Mouse (Mus musculus): ENCODE results near the gene Iffo1. TPM values are rescaled to one million over a fixed set of nuclear protein-coding genes. Genes with fewer than 3 reads are reported as not detected.

Iffo1 gene
- polyA plus RNA-seq, 1 experiment from 2014 or later = 3.7 TPM

GRCm38 (mm10) chr6:125175469-125175868, 30.4 kb downstream of the Iffo1 start:
- no peaks in the 10 kb centered on the region for H3K9me3 ChIP-seq (replicated peaks)
- H3K4me1 ChIP-seq (replicated peaks) = peaks cover 11% of the 10 kb centered on the region; the same call in 1 of the 2 replicates
- 95% methylated on average over 5 of the region's 5 CpGs for WGBS (ENCODE audit: insufficient replicate concordance)
- no peak overlapping the region for H3K9ac ChIP-seq
- ATAC-seq (ENCODE audit: low read depth) (no peak), DNase-seq (no peak)
- H3K36me3 ChIP-seq = peaks cover 100% of the 10 kb centered on the region
- H3K4me3 ChIP-seq (replicated peaks) = no peak overlapping the region
- no peak overlapping the region for H3K27ac ChIP-seq
- H3K4me2 ChIP-seq = no peak overlapping the region
- H3K27me3 ChIP-seq = no peaks in the 10 kb centered on the region

DNA sequence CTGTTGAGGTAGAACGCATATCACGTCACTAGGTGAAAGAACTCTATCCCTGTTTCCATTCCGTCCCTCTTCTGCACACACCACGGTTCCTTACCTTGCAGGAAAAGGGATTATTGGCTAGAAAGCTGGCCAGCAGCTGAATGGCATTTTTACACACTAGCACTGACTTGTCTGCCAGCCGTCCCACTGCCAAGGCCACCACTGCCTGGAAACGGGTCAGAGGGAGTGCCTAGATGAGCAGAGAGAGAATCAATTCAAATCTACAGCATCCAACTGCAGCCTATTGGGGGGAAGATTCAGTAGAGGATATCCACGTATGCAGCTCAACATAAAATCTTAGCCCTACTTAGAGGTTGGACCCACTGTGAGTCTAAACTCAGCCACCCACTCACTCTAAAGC, 34.6 kb downstream of the Iffo1 start:
- Histone ChIP-seq H3K4me3 (replicated peaks) (no peak overlapping the region), H3K9ac (no peak overlapping the region), H3K4me2 (no peak overlapping the region), H3K9me3 (replicated peaks) (no peaks in the 10 kb centered on the region), H3K36me3 (peaks cover 100% of the 10 kb centered on the region), H3K27ac (no peak overlapping the region), H3K4me1 (replicated peaks) (no peaks in the 10 kb centered on the region), H3K27me3 (no peaks in the 10 kb centered on the region)
- ATAC-seq (ENCODE audit: low read depth) (no peak), DNase-seq (no peak)
- WGBS (ENCODE audit: insufficient replicate concordance) = 92% methylated on average over 7 of the region's 7 CpGs

DNA sequence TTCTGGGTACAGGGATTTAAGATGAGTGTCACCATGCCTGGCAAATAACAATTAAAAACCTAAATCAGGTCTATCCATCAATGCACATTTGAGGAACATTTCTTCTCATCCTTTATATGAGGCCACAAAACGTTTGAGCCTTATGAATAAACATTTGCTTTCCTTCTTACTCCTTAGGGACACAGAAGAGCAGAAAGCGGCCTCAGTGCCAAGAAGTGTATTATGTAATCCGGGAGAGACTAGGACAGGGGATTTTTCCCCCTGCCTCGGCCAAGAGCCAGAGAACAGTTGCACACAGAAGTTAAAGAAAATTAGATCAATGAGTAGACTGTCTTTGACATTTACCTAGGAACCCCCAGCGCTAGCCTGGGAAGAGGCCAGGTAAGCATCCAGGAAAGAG, 37.1 kb downstream of the Iffo1 start:
- Histone ChIP-seq H3K4me2 (no peak overlapping the region), H3K9ac (no peak overlapping the region), H3K4me3 (replicated peaks) (no peak overlapping the region), H3K4me1 (replicated peaks) (no peaks in the 10 kb centered on the region), H3K9me3 (replicated peaks) (no peaks in the 10 kb centered on the region), H3K27ac (no peak overlapping the region), H3K36me3 (peaks cover 100% of the 10 kb centered on the region), H3K27me3 (no peaks in the 10 kb centered on the region)
- DNase-seq (no peak), ATAC-seq (ENCODE audit: low read depth) (no peak)
- 86% methylated on average over 5 of the region's 5 CpGs for WGBS (ENCODE audit: insufficient replicate concordance)

DNA sequence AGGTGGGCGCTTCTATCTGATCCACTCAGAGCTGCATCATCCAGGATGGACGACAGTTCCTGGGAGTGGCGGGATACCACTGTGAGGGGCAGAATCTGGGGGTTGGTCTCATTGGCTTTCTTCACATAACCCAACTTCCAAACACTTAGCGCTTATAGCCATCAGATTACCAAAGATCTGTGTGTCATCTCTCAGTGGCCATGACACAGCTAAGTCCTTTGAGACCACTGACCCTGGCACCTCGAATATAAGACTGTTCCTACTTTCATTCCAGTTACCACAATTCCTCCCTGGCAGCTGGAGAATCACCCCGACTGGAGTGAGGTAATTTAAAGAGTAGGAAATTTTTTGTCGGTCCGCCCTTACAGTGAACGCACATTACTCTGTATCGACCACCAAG, 41.2 kb downstream of the Iffo1 start:
- no peak overlapping the region for H3K4me2 ChIP-seq
- no peaks in the 10 kb centered on the region for H3K27me3 ChIP-seq
- no peak overlapping the region for H3K9ac ChIP-seq
- 91% methylated on average over 10 of the region's 10 CpGs for WGBS (ENCODE audit: insufficient replicate concordance)
- no peak overlapping the region for H3K4me3 ChIP-seq (replicated peaks)
- H3K9me3 ChIP-seq (replicated peaks) = no peaks in the 10 kb centered on the region
- ATAC-seq (ENCODE audit: low read depth) = no peak
- no peak overlapping the region for H3K27ac ChIP-seq
- peaks cover 32% of the 10 kb centered on the region for H3K4me1 ChIP-seq (replicated peaks)
- peaks cover 86% of the 10 kb centered on the region for H3K36me3 ChIP-seq
- no peak for DNase-seq

GRCm38 (mm10) chr6:125190816-125191215, 45.8 kb downstream of the Iffo1 start:
- H3K9me3 ChIP-seq (replicated peaks) = no peaks in the 10 kb centered on the region
- H3K4me2 ChIP-seq = peak overlapping the region; percentile 75
- peak overlapping the region; percentile 83 for H3K4me3 ChIP-seq (replicated peaks)
- H3K4me1 ChIP-seq (replicated peaks) = peaks cover 46% of the 10 kb centered on the region
- peaks cover 65% of the 10 kb centered on the region for H3K36me3 ChIP-seq
- H3K27ac ChIP-seq = peak overlapping the region; percentile 100
- DNase-seq = no peak
- ATAC-seq (ENCODE audit: low read depth) = no peak
- peak overlapping the region; percentile 92 for H3K9ac ChIP-seq
- H3K27me3 ChIP-seq = no peaks in the 10 kb centered on the region

GRCm38 (mm10) chr6:125191332-125192015, 46.4 kb downstream of the Iffo1 start, which contains the start of the genes Ncapd2 and Mrpl51:
TSS of gene Ncapd2 (minus strand) at chr6:125191701.
TSS of gene Mrpl51 (plus strand) at chr6:125191801.
- Histone ChIP-seq H3K4me1 (replicated peaks) (peaks cover 46% of the 10 kb centered on the region), H3K4me3 (replicated peaks) (peak within 1 kb of the TSS; percentile 83), H3K27me3 (no peaks in the 10 kb centered on the region), H3K9me3 (replicated peaks) (no peaks in the 10 kb centered on the region), H3K9ac (peak within 1 kb of the TSS; percentile 92), H3K36me3 (peaks cover 58% of the 10 kb centered on the region), H3K4me2 (peak within 1 kb of the TSS; percentile 75), H3K27ac (peak within 1 kb of the TSS; percentile 100)
- under 1% methylated on average over 54 of the region's 54 CpGs for WGBS (ENCODE audit: insufficient replicate concordance)
- peak; percentile 90 for ATAC-seq (ENCODE audit: low read depth)
- DNase-seq = peak; percentile 97

GRCm38 (mm10) chr6:125192016-125192714, 47.1 kb downstream of the Iffo1 start:
- peak overlapping the region; percentile 100 for H3K27ac ChIP-seq
- peak overlapping the region; percentile 83 for H3K4me3 ChIP-seq (replicated peaks)
- H3K9me3 ChIP-seq (replicated peaks) = no peaks in the 10 kb centered on the region
- WGBS (ENCODE audit: insufficient replicate concordance) = under 1% methylated on average over 34 of the region's 34 CpGs
- no peaks in the 10 kb centered on the region for H3K27me3 ChIP-seq
- peak; percentile 89 for DNase-seq
- peak overlapping the region; percentile 75 for H3K4me2 ChIP-seq
- peak; percentile 88 for ATAC-seq (ENCODE audit: low read depth)
- peaks cover 51% of the 10 kb centered on the region for H3K36me3 ChIP-seq
- H3K4me1 ChIP-seq (replicated peaks) = peaks cover 46% of the 10 kb centered on the region
- peak overlapping the region; percentile 92 for H3K9ac ChIP-seq

- no peaks in the 10 kb centered on the region for H3K9me3 ChIP-seq (replicated peaks)
- peak overlapping the region; percentile 92 for H3K9ac ChIP-seq
- peak overlapping the region; percentile 75 for H3K4me2 ChIP-seq
- peaks cover 39% of the 10 kb centered on the region for H3K4me1 ChIP-seq (replicated peaks)
- peak overlapping the region; percentile 100 for H3K27ac ChIP-seq
- H3K36me3 ChIP-seq = peaks cover 45% of the 10 kb centered on the region
- 13% methylated on average over 5 of the region's 5 CpGs for WGBS (ENCODE audit: insufficient replicate concordance)
- H3K4me3 ChIP-seq (replicated peaks) = peak overlapping the region; percentile 83
- ATAC-seq (ENCODE audit: low read depth) (no peak), DNase-seq (no peak)
- no peaks in the 10 kb centered on the region for H3K27me3 ChIP-seq
These were observed 47.8 kb downstream of the Iffo1 start for GRCm38 (mm10) chr6:125192841-125193240.

DNA sequence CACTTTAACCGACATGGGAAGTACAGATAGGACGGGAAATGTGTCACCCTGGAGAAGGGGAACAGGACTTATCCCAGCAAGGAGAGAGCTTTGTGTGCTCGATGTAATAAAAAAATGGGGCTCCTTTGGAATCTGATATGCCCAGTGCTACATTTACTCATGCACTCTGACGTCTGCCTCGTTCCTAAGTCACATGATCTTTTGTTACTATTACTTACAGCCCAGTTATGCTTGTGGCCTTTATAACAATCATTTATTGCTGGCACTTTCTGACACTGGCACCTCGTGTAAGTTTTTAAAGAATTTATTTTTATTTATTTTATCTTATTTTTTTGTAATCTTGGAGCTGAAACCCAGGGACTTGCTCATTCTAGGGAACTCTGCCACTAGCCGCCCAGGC, 48.3 kb downstream of the Iffo1 start:
- DNase-seq (no peak), ATAC-seq (ENCODE audit: low read depth) (no peak)
- H3K27ac ChIP-seq = peak overlapping the region; percentile 100
- no peaks in the 10 kb centered on the region for H3K9me3 ChIP-seq (replicated peaks)
- WGBS (ENCODE audit: insufficient replicate concordance) = 24% methylated on average over 7 of the region's 7 CpGs
- peaks cover 34% of the 10 kb centered on the region for H3K4me1 ChIP-seq (replicated peaks)
- H3K36me3 ChIP-seq = peaks cover 39% of the 10 kb centered on the region
- no peaks in the 10 kb centered on the region for H3K27me3 ChIP-seq
- peak overlapping the region; percentile 83 for H3K4me3 ChIP-seq (replicated peaks)
- H3K9ac ChIP-seq = peak overlapping the region; percentile 92
- peak overlapping the region; percentile 75 for H3K4me2 ChIP-seq

- Histone ChIP-seq H3K9me3 (replicated peaks) (no peaks in the 10 kb centered on the region), H3K27ac (no peak overlapping the region), H3K36me3 (peaks cover 25% of the 10 kb centered on the region), H3K4me2 (no peak overlapping the region), H3K27me3 (no peaks in the 10 kb centered on the region), H3K9ac (no peak overlapping the region), H3K4me1 (replicated peaks) (peaks cover 14% of the 10 kb centered on the region), H3K4me3 (replicated peaks) (no peak overlapping the region)
- no peak for ATAC-seq (ENCODE audit: low read depth)
- no peak for DNase-seq
- 48% methylated on average over 1 of the region's 1 CpGs for WGBS (ENCODE audit: insufficient replicate concordance)
These were observed 50.6 kb downstream of the Iffo1 start for GRCm38 (mm10) chr6:125195541-125196075.

GRCm38 (mm10) chr6:125196301-125196700, 51.3 kb downstream of the Iffo1 start:
- no peak overlapping the region for H3K9ac ChIP-seq
- no peak for DNase-seq
- no peak overlapping the region for H3K27ac ChIP-seq
- no peak overlapping the region for H3K4me3 ChIP-seq (replicated peaks)
- no peaks in the 10 kb centered on the region for H3K9me3 ChIP-seq (replicated peaks)
- ATAC-seq (ENCODE audit: low read depth) = no peak
- peaks cover 14% of the 10 kb centered on the region for H3K4me1 ChIP-seq (replicated peaks)
- H3K4me2 ChIP-seq = no peak overlapping the region
- WGBS (ENCODE audit: insufficient replicate concordance) = 78% methylated on average over 3 of the region's 3 CpGs
- peaks cover 25% of the 10 kb centered on the region for H3K36me3 ChIP-seq
- H3K27me3 ChIP-seq = no peaks in the 10 kb centered on the region

Measured in liver, embryonic 13.5 days (tissue).